Mouse (Mus musculus): Measurements from ENCODE around the gene 1700016H13Rik. TPM values are rescaled to one million over a fixed set of nuclear protein-coding genes. Genes with fewer than 3 reads are reported as not detected.

The 1700016H13Rik gene
- polyA plus RNA-seq, 1 experiment from 2014 or later = 0.39 TPM

- 46% methylated on average over 6 of the region's 6 CpGs for WGBS
- H3K9me3 ChIP-seq (ENCODE audit: control insufficient read depth, low read length) = no peaks in the 10 kb centered on the region
- no peak overlapping the region for H3K4me2 ChIP-seq (ENCODE audit: low read depth, low read length, severe bottlenecking)
- H3K36me3 ChIP-seq (ENCODE audit: control insufficient read depth, insufficient read depth, low read length) = no peaks in the 10 kb centered on the region
- no peak overlapping the region for H3K4me3 ChIP-seq (ENCODE audit: low read depth, low read length)
- peaks cover 8% of the 10 kb centered on the region; the same call in 1 of the 2 replicates for H3K4me1 ChIP-seq (replicated peaks; ENCODE audit: control insufficient read depth, insufficient read depth, low read length)
- ATAC-seq (replicated peaks; ENCODE audit: low FRiP score) (no peak), DNase-seq (ENCODE audit: low spot score) (no peak)
- H3K9ac ChIP-seq (ENCODE audit: low read length) = no peak overlapping the region
- peaks cover 23% of the 10 kb centered on the region for H3K27me3 ChIP-seq (ENCODE audit: control insufficient read depth, insufficient read depth, low read length)
- no peak overlapping the region for H3K27ac ChIP-seq (ENCODE audit: low read depth, low read length)
Observed at GRCm38 (mm10) chr5:103694094-103694493, 38.3 kb upstream of the 1700016H13Rik start.

- WGBS = under 1% methylated on average over 28 of the region's 28 CpGs
- peak; percentile 16; the same call in 1 of the 2 replicates for ATAC-seq (replicated peaks; ENCODE audit: low FRiP score)
- Histone ChIP-seq H3K9ac (ENCODE audit: low read length) (peak overlapping the region; percentile 49), H3K27me3 (ENCODE audit: control insufficient read depth, insufficient read depth, low read length) (peaks cover 23% of the 10 kb centered on the region), H3K4me2 (ENCODE audit: low read depth, low read length, severe bottlenecking) (peak overlapping the region; percentile 97), H3K36me3 (ENCODE audit: control insufficient read depth, insufficient read depth, low read length) (no peaks in the 10 kb centered on the region), H3K9me3 (ENCODE audit: control insufficient read depth, low read length) (no peaks in the 10 kb centered on the region), H3K4me3 (ENCODE audit: low read depth, low read length) (peak overlapping the region; percentile 54), H3K4me1 (replicated peaks; ENCODE audit: control insufficient read depth, insufficient read depth, low read length) (peaks cover 8% of the 10 kb centered on the region; the same call in 1 of the 2 replicates), H3K27ac (ENCODE audit: low read depth, low read length) (no peak overlapping the region)
- peak; percentile 64 for DNase-seq (ENCODE audit: low spot score)
Observed at GRCm38 (mm10) chr5:103693041-103693641, 37.3 kb upstream of the 1700016H13Rik start.

GRCm38 (mm10) chr5:103692531-103693040, 36.8 kb upstream of the 1700016H13Rik start:
- DNase-seq (ENCODE audit: low spot score) (no peak), ATAC-seq (replicated peaks; ENCODE audit: low FRiP score) (peak; percentile 28; the same call in 1 of the 2 replicates)
- Histone ChIP-seq H3K9ac (ENCODE audit: low read length) (peak overlapping the region; percentile 49), H3K4me3 (ENCODE audit: low read depth, low read length) (peak overlapping the region; percentile 54), H3K27ac (ENCODE audit: low read depth, low read length) (no peak overlapping the region), H3K4me1 (replicated peaks; ENCODE audit: control insufficient read depth, insufficient read depth, low read length) (peaks cover 8% of the 10 kb centered on the region; the same call in 1 of the 2 replicates), H3K27me3 (ENCODE audit: control insufficient read depth, insufficient read depth, low read length) (peaks cover 23% of the 10 kb centered on the region), H3K9me3 (ENCODE audit: control insufficient read depth, low read length) (no peaks in the 10 kb centered on the region), H3K4me2 (ENCODE audit: low read depth, low read length, severe bottlenecking) (peak overlapping the region; percentile 97), H3K36me3 (ENCODE audit: control insufficient read depth, insufficient read depth, low read length) (no peaks in the 10 kb centered on the region)
- WGBS = under 1% methylated on average over 34 of the region's 34 CpGs

GRCm38 (mm10) chr5:103691624-103692530, 36.1 kb upstream of the 1700016H13Rik start, which contains the start of gene Aff1:
Gene Aff1, plus strand, starts transcription at chr5:103692374.
- Histone ChIP-seq H3K27ac (ENCODE audit: low read depth, low read length) (no peak within 1 kb of the TSS), H3K4me3 (ENCODE audit: low read depth, low read length) (peak within 1 kb of the TSS; percentile 54), H3K9ac (ENCODE audit: low read length) (peak within 1 kb of the TSS; percentile 49), H3K27me3 (ENCODE audit: control insufficient read depth, insufficient read depth, low read length) (peaks cover 23% of the 10 kb centered on the region), H3K4me1 (replicated peaks; ENCODE audit: control insufficient read depth, insufficient read depth, low read length) (peaks cover 8% of the 10 kb centered on the region; the same call in 1 of the 2 replicates), H3K36me3 (ENCODE audit: control insufficient read depth, insufficient read depth, low read length) (no peaks in the 10 kb centered on the region), H3K4me2 (ENCODE audit: low read depth, low read length, severe bottlenecking) (peak within 1 kb of the TSS; percentile 97), H3K9me3 (ENCODE audit: control insufficient read depth, low read length) (no peaks in the 10 kb centered on the region)
- 5% methylated on average over 50 of the region's 50 CpGs for WGBS
- DNase-seq (ENCODE audit: low spot score) = peak; percentile 94
- ATAC-seq (replicated peaks; ENCODE audit: low FRiP score) = peak; percentile 90

- H3K9ac ChIP-seq (ENCODE audit: low read length) = no peak overlapping the region
- peaks cover 8% of the 10 kb centered on the region; the same call in 1 of the 2 replicates for H3K4me1 ChIP-seq (replicated peaks; ENCODE audit: control insufficient read depth, insufficient read depth, low read length)
- H3K27ac ChIP-seq (ENCODE audit: low read depth, low read length) = no peak overlapping the region
- no peak overlapping the region for H3K4me2 ChIP-seq (ENCODE audit: low read depth, low read length, severe bottlenecking)
- no peak for DNase-seq (ENCODE audit: low spot score)
- H3K9me3 ChIP-seq (ENCODE audit: control insufficient read depth, low read length) = no peaks in the 10 kb centered on the region
- no peak overlapping the region for H3K4me3 ChIP-seq (ENCODE audit: low read depth, low read length)
- no peak for ATAC-seq (replicated peaks; ENCODE audit: low FRiP score)
- H3K27me3 ChIP-seq (ENCODE audit: control insufficient read depth, insufficient read depth, low read length) = peaks cover 23% of the 10 kb centered on the region
- H3K36me3 ChIP-seq (ENCODE audit: control insufficient read depth, insufficient read depth, low read length) = no peaks in the 10 kb centered on the region
Observed at GRCm38 (mm10) chr5:103691171-103691570, 35.4 kb upstream of the 1700016H13Rik start.

- Histone ChIP-seq H3K4me1 (replicated peaks; ENCODE audit: control insufficient read depth, insufficient read depth, low read length) (peaks cover 8% of the 10 kb centered on the region; the same call in 1 of the 2 replicates), H3K36me3 (ENCODE audit: control insufficient read depth, insufficient read depth, low read length) (no peaks in the 10 kb centered on the region), H3K27me3 (ENCODE audit: control insufficient read depth, insufficient read depth, low read length) (peaks cover 23% of the 10 kb centered on the region), H3K4me3 (ENCODE audit: low read depth, low read length) (no peak overlapping the region), H3K9ac (ENCODE audit: low read length) (no peak overlapping the region), H3K4me2 (ENCODE audit: low read depth, low read length, severe bottlenecking) (no peak overlapping the region), H3K27ac (ENCODE audit: low read depth, low read length) (no peak overlapping the region), H3K9me3 (ENCODE audit: control insufficient read depth, low read length) (no peaks in the 10 kb centered on the region)
- DNase-seq (ENCODE audit: low spot score) (no peak), ATAC-seq (replicated peaks; ENCODE audit: low FRiP score) (no peak)
- 89% methylated on average over 8 of the region's 8 CpGs for WGBS
Observed at GRCm38 (mm10) chr5:103690190-103690589, 34.4 kb upstream of the 1700016H13Rik start.

- Histone ChIP-seq H3K36me3 (ENCODE audit: control insufficient read depth, insufficient read depth, low read length) (no peaks in the 10 kb centered on the region), H3K9ac (ENCODE audit: low read length) (no peak overlapping the region), H3K4me1 (replicated peaks; ENCODE audit: control insufficient read depth, insufficient read depth, low read length) (peaks cover 8% of the 10 kb centered on the region; the same call in 1 of the 2 replicates), H3K9me3 (ENCODE audit: control insufficient read depth, low read length) (no peaks in the 10 kb centered on the region), H3K4me3 (ENCODE audit: low read depth, low read length) (no peak overlapping the region), H3K27ac (ENCODE audit: low read depth, low read length) (no peak overlapping the region), H3K4me2 (ENCODE audit: low read depth, low read length, severe bottlenecking) (no peak overlapping the region), H3K27me3 (ENCODE audit: control insufficient read depth, insufficient read depth, low read length) (peaks cover 22% of the 10 kb centered on the region)
- WGBS = 91% methylated on average over 5 of the region's 5 CpGs
- no peak for DNase-seq (ENCODE audit: low spot score)
- ATAC-seq (replicated peaks; ENCODE audit: low FRiP score) = no peak
Observed at GRCm38 (mm10) chr5:103689645-103690044, 33.8 kb upstream of the 1700016H13Rik start.

GRCm38 (mm10) chr5:103681824-103682223, 26.0 kb upstream of the 1700016H13Rik start:
- H3K27ac ChIP-seq (ENCODE audit: low read depth, low read length) = no peak overlapping the region
- 64% methylated on average over 3 of the region's 3 CpGs for WGBS
- no peaks in the 10 kb centered on the region for H3K4me1 ChIP-seq (replicated peaks; ENCODE audit: control insufficient read depth, insufficient read depth, low read length)
- no peak overlapping the region for H3K4me2 ChIP-seq (ENCODE audit: low read depth, low read length, severe bottlenecking)
- H3K9me3 ChIP-seq (ENCODE audit: control insufficient read depth, low read length) = no peaks in the 10 kb centered on the region
- no peaks in the 10 kb centered on the region for H3K36me3 ChIP-seq (ENCODE audit: control insufficient read depth, insufficient read depth, low read length)
- no peak overlapping the region for H3K4me3 ChIP-seq (ENCODE audit: low read depth, low read length)
- no peak for DNase-seq (ENCODE audit: low spot score)
- no peak overlapping the region for H3K9ac ChIP-seq (ENCODE audit: low read length)
- no peaks in the 10 kb centered on the region for H3K27me3 ChIP-seq (ENCODE audit: control insufficient read depth, insufficient read depth, low read length)
- ATAC-seq (replicated peaks; ENCODE audit: low FRiP score) = no peak

Measured in forebrain, embryonic 11.5 days (tissue).